Mouse (Mus musculus) left cerebral cortex, adult 2 months (tissue): ENCODE measurements at regions not wholly inside any gene's neighbourhood (a gene's known extent, or its start where the extent isn't known, plus 50 kb on each side); places are given as distances from the start of the nearest gene placed in this dataset.

Source experiments
- DNase-seq, 2 experiments: peaks; one replicate each; pipeline ENCODE4 v3.0.0; 2021 to 2022; ENCODE audit warnings: low spot score in 2 of 2, mixed read lengths in 1 of 2; ENCODE audit errors: extremely low spot score in 1 of 2
- H3K27ac ChIP-seq: fragments of 200-600 bp; 2 replicates; pipeline ENCODE4 v1.8.1; 2022
- H3K4me3 ChIP-seq: fragments of 200-600 bp; 2 replicates; pipeline ENCODE4 v1.8.1; 2022
- CTCF ChIP-seq: fragments of 200-600 bp; IDR thresholded peaks from 2 replicates; pipeline ENCODE4 v1.8.1; 2022; ENCODE audit warnings: antibody characterized with exemption, mild to moderate bottlenecking, moderate library complexity
- intact Hi-C: fragments of 180-260 bp; cut with DNase I; formaldehyde crosslinking; loops from one replicate; pipeline ENCODE4 v1.15.1; 2025

DNA sequence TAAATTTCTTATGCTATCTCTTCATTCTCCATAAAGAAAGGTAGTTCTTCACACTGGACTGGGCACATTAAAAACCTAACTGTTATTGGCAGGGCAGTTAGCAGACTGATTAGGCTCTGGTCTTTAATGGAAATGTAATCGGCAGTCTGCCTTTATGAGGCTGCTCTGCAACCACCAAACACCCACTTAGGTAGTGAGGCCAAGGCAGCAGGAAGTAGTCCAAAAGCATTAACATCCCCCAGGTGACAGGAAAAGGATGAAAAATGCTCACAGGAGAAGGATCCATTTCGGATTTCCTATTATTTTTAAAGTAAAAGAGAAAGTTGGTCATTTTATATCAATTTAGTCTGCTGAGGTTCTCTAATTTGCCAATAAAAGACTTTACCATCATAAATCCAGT is 528.9 kb upstream of the Dppa4 start:
- Histone ChIP-seq H3K27ac (no peak overlapping the region), H3K4me3 (no peak overlapping the region)
- no peak for TF ChIP-seq CTCF
- intact Hi-C loops: no loop called here
- DNase-seq: no peak

DNA sequence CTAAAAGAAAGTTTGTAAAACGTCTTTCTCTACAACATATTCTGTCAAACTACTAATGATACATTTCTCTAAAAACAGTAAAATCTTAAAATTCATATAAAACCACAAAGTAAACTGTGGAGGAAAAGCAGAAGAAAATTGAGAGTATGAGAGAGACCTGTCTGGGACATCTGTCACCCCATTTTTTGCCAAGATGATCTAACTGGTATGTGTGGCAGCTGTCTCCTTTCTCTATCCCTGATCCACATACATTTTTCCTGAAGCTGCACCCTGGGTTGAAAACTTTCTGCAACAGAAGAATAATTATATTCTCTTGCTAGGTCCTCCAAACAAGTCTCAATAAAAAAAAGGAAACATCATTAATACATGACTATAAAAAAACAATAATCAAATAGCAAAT is 525.2 kb upstream of the Dppa4 start:
- Histone ChIP-seq H3K27ac (no peak overlapping the region), H3K4me3 (no peak overlapping the region)
- DNase-seq: no peak
- intact Hi-C loops: no loop called here
- TF ChIP-seq CTCF: no peak

DNA sequence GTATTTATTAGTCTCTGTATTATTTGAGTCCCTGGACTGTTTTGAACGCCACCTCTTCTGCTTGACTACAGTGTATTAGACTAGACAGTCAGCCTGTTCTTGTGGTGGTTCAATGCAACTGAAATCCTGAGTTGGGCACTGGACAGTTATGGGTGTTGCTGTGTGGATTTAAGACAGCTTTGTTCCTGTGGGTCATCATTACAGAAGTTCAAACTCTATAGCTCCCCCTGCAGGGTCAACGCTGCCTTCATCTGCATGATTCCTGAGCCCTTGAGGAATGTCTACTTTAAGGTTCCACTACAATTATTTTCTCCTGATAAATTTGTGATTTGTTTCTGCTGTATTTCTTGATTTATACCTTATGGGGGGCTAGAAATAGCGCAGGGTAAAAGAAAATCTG is 517.8 kb upstream of the Dppa4 start:
- peak in 1 of 2 experiments; percentile 9 for DNase-seq
- Histone ChIP-seq H3K27ac (no peak overlapping the region), H3K4me3 (no peak overlapping the region)
- peak; percentile 48 for TF ChIP-seq CTCF
- intact Hi-C loops: loop anchor here (5.0 kb wide), 1 partner anchor 1278 kb away; no protein-coding TSS in a partner anchor

DNA sequence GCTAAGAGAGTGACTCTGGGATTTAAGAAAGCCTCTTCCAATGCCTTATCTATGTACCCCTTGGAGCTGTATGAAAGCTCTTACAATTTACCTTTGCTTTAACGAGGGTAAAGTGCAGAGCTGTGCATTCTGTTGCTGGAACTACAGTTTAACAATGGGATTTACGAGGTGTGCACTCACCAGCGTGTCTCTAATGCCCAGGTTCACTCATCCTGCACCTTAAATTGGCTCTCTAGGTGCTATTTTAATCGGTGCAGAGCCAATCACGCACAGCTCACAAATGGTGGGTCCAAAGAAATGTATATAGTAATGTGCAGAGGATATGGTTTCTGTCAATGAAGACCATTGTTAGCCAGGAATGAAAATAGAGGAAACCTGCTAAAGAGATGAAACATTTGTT is 495.0 kb upstream of the Dppa4 start:
- no peak overlapping the region for H3K27ac ChIP-seq
- no peak overlapping the region for H3K4me3 ChIP-seq
- no peak for DNase-seq
- no peak for TF ChIP-seq CTCF
- intact Hi-C loops: no loop called here

DNA sequence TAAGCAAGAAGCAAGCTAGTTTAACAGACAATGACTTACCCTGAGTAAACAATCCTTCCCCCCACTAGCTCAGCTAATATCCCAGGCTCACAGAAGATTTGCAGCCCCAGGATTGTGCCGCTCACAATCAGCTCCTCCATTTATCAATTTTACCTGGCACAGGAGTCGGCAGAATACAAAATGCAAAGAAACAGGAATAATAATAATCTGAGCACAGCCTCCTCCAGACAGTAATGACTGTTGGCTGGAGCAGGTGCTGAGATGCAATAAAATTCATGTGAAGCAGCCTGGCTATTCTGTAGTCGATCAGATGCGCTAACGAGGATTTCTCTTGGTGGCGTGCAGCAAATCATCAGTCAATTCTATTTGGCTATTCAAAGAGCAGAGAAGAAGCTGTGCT is 492.9 kb upstream of the Dppa4 start:
- H3K4me3 ChIP-seq: no peak overlapping the region
- H3K27ac ChIP-seq: peak overlapping the region; percentile 66
- no peak for TF ChIP-seq CTCF
- intact Hi-C loops: loop anchor here (5.0 kb wide), 1 partner anchor 62 kb away; no protein-coding TSS in a partner anchor
- no peak for DNase-seq

DNA sequence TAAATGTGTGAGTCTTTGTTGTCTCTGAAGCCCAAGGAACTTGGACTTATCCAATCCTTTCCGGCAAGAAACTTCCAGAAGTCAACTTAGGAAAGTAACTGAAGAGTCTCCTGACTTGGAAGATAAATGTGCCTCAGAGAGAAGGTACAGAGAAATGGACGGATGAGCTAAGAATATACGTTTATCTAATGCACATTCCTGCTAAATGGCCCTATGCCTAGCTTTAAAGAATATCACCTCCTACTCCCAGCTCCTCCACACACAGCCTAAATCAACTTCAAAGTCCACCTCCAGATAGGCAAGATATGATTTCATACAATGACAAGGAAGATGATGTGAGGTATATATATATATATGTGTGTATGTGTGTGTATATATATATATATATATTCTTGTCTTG is 492.1 kb upstream of the Dppa4 start:
- no peak for TF ChIP-seq CTCF
- DNase-seq: no peak
- intact Hi-C loops: loop anchor here (5.0 kb wide), 1 partner anchor 61 kb away; no protein-coding TSS in a partner anchor

DNA sequence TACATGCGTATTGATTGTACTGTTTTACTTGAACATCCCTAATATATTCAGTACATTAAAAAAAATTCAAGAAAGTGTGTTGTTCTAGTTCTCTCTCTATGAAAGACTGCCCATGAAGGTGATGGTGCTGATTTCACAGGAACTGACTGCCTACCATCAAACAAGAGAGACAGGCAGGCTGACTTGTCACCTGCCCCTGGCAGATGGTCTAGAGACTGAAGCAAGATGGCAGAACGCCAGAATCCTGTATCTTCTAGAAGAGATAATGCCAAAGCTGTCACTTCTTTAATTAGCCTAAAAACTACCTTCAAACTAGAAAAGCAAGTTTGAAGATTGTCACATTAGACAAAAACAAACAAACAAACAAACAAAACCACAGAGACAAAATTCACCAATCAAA is 484.7 kb upstream of the Dppa4 start:
- H3K27ac ChIP-seq: no peak overlapping the region
- intact Hi-C loops: no loop called here
- DNase-seq: no peak
- TF ChIP-seq CTCF: no peak
- H3K4me3 ChIP-seq: no peak overlapping the region

More for the DNA sequence above, 492.1 kb upstream of the Dppa4 start:
- peak overlapping the region; percentile 66; the same call in 1 of the 2 replicates for H3K27ac ChIP-seq
- H3K4me3 ChIP-seq: no peak overlapping the region

DNA sequence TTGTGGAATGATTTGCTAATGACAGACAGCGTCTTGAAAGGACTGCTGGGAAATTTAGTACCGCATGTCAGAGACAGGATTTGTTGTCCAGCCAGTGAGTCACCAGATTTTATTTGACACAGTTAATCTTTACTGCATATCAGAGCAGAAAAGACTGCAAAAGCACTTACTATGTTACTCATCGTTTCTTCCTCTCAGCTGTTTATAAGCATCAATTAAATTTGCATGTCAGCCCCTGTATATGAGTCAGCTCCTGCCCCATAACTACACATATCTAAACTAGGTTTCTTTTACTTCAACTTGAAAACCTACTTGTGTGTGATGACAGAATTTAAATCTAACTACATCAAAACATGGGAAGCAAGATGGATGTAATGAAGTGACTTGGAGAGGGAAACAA is 440.4 kb upstream of the Dppa4 start:
- no peak overlapping the region for H3K4me3 ChIP-seq
- TF ChIP-seq CTCF: no peak
- intact Hi-C loops: no loop called here
- DNase-seq: no peak
- no peak overlapping the region for H3K27ac ChIP-seq

DNA sequence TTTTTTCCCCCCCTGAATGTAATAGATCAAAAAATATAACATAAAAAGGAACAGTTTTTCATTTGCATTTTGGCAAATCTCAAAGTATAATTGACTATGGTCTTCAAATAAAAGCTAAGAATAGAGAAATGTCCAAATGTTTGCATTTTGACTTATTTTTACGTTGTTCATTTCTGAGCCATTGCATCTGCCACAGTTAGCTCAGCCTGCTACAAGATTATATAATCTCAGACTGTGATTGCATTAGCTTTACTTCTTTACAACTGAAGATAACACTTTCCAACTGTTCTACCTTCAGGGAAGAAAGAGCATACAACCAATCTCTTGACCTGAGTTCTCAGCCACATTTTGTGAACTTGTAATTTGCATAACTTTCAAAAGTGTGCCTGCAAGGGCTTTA is 431.9 kb upstream of the Dppa4 start:
- Histone ChIP-seq H3K4me3 (no peak overlapping the region), H3K27ac (no peak overlapping the region)
- no peak for TF ChIP-seq CTCF
- DNase-seq: no peak
- intact Hi-C loops: loop anchor here (5.0 to 10.0 kb wide), 2 partner anchors 59 to 327 kb away; no protein-coding TSS in a partner anchor

DNA sequence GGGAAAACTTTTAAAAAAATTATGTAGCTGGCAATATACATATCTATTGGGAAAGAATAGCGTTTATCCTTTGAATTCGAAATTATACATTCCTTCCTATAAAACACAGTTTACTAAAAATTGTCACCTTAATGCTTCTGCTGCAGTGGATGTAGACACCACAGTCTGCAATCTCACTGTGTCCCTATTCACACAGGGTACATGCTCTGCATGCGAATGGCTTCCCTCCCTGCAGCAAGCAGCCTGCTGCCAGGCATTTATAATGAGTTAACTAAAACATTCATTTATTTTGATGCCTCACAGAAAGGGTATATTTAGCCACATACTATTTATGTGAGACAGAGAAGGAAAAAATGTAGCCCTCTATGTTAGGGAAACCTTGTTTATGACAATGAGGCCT is 423.7 kb upstream of the Dppa4 start:
- no peak for DNase-seq
- Histone ChIP-seq H3K4me3 (no peak overlapping the region), H3K27ac (no peak overlapping the region)
- TF ChIP-seq CTCF: no peak
- intact Hi-C loops: loop anchor here (10.0 kb wide), 1 partner anchor 335 kb away; no protein-coding TSS in a partner anchor

DNA sequence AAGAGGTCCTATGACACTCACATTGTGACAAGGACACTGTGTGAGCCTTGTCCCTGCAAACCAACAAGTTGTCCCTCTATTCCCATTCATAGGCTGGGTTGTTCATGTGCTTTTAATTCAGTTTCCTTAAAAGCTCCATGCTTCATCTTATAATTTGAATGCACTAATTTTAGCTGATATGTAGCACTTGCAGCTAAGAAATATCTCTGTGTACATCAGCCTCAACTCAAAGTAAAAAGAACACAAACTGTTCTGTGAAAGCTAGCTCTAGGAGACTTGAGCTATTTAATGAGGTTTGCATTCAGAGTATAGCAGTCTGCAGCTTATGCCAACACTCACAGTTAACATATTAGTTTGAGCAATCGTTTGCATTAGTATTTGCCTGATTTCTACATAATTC is 408.3 kb upstream of the Dppa4 start:
- H3K27ac ChIP-seq: no peak overlapping the region; the same call in 1 of the 2 replicates
- intact Hi-C loops: no loop called here
- H3K4me3 ChIP-seq: no peak overlapping the region
- DNase-seq: no peak
- TF ChIP-seq CTCF: no peak

DNA sequence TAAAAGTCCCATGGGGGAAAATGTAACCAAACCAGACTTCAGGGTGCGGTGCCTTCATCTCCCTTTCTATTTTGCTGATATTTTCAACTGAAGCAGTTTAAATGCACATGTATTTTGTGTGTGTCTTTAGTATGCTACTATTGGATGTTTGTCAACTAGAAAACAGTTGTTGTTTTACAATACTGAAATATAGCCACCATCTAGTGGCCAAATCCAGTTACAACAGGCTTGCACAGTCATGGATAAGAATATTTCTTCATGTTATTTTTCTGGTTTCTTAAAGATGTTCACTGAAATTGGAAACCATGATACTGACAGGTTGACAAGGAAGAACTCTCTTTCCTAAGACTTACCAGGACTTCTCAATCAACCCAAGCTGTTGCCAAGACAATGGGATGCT is 400.1 kb upstream of the Dppa4 start:
- peak; percentile 65 for TF ChIP-seq CTCF
- Histone ChIP-seq H3K27ac (no peak overlapping the region), H3K4me3 (no peak overlapping the region)
- intact Hi-C loops: loop anchor here (2.0 to 10.0 kb wide), 4 partner anchors 691 to 1397 kb away; no protein-coding TSS in a partner anchor
- DNase-seq: no peak

DNA sequence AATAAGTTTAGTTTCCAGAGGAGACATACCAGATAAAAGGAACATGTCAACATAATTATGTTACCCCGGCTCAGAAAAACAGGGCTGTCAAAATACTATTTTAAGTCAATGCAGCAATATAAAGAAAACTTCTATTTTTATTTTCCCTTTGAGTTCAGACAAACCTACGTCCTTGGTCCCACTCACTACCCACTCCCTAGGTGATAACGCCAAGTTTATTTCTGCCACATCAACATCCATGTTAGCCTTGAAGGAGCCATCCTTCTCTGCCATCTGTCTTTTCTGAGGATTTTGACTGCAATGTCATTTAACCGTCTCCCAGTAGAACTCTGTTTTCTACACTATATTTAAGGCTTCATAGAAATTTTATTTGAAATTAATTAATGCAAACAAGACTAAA is 396.5 kb upstream of the Dppa4 start:
- H3K4me3 ChIP-seq: no peak overlapping the region
- no peak overlapping the region for H3K27ac ChIP-seq
- intact Hi-C loops: loop anchor here (10.0 kb wide), 3 partner anchors 688 to 932 kb away; no protein-coding TSS in a partner anchor
- DNase-seq: no peak
- no peak for TF ChIP-seq CTCF
